Mouse (Mus musculus): ENCODE data around the gene Mns1. TPM values are rescaled to one million over a fixed set of nuclear protein-coding genes. Genes with fewer than 3 reads are reported as not detected.
A peak's percentile ranks its signal among the peaks of the same experiment; 100 is the strongest.

The Mns1 gene
- 15.1 and 15.5 TPM in 2 replicates for polyA plus RNA-seq (2014; fragmentation: Nextera tagmentation; extraction: Ambion mirVana)

- WGBS: under 1% methylated on average over 43 of the region's 43 CpGs
- ATAC-seq (peak; percentile 100), DNase-seq (ENCODE audit: low spot score) (peak; percentile 97)
- Histone ChIP-seq H3K27ac (ENCODE audit: low read depth, low read length) (peak within 1 kb of the TSS; percentile 15; the same call in 1 of the 2 replicates), H3K27me3 (replicated peaks; ENCODE audit: control insufficient read depth, insufficient read depth, low read length) (no peaks in the 10 kb centered on the region), H3K9ac (ENCODE audit: low read length) (peak within 1 kb of the TSS; percentile 57), H3K4me2 (ENCODE audit: low read length) (peak within 1 kb of the TSS; percentile 67), H3K36me3 (ENCODE audit: control insufficient read depth, insufficient read depth, low read length) (no peaks in the 10 kb centered on the region), H3K4me3 (ENCODE audit: low read depth, low read length) (peak within 1 kb of the TSS; percentile 59), H3K4me1 (ENCODE audit: control insufficient read depth, insufficient read depth, low read length) (0 out of 2 replicates have a peak, but pooled peaks cover 4% of the 10 kb centered on the region), H3K9me3 (replicated peaks; ENCODE audit: control insufficient read depth, low read length) (no peaks in the 10 kb centered on the region)
Observed at GRCm38 (mm10) chr9:72437822-72438701, at the start of gene Mns1. Mns1 (plus strand) TSS chr9:72438011.

GRCm38 (mm10) chr9:72388934-72389333 lies 48.9 kb upstream of the Mns1 start:
- Histone ChIP-seq H3K27me3 (replicated peaks; ENCODE audit: control insufficient read depth, insufficient read depth, low read length) (no peaks in the 10 kb centered on the region), H3K9me3 (replicated peaks; ENCODE audit: control insufficient read depth, low read length) (no peaks in the 10 kb centered on the region), H3K4me2 (ENCODE audit: low read length) (no peak overlapping the region), H3K4me1 (ENCODE audit: control insufficient read depth, insufficient read depth, low read length) (no peaks in the 10 kb centered on the region), H3K9ac (ENCODE audit: low read length) (no peak overlapping the region), H3K27ac (ENCODE audit: low read depth, low read length) (no peak overlapping the region), H3K4me3 (ENCODE audit: low read depth, low read length) (no peak overlapping the region), H3K36me3 (ENCODE audit: control insufficient read depth, insufficient read depth, low read length) (no peaks in the 10 kb centered on the region)
- ATAC-seq (no peak), DNase-seq (ENCODE audit: low spot score) (no peak)
- WGBS: 89% methylated on average over 4 of the region's 4 CpGs

- no peaks in the 10 kb centered on the region for H3K27me3 ChIP-seq (replicated peaks; ENCODE audit: control insufficient read depth, insufficient read depth, low read length)
- WGBS: 68% methylated on average over 14 of the region's 14 CpGs
- no peak overlapping the region for H3K27ac ChIP-seq (ENCODE audit: low read depth, low read length)
- H3K9ac ChIP-seq (ENCODE audit: low read length): no peak overlapping the region
- no peak for DNase-seq (ENCODE audit: low spot score)
- H3K9me3 ChIP-seq (replicated peaks; ENCODE audit: control insufficient read depth, low read length): no peaks in the 10 kb centered on the region
- H3K4me1 ChIP-seq (ENCODE audit: control insufficient read depth, insufficient read depth, low read length): no peaks in the 10 kb centered on the region
- H3K4me3 ChIP-seq (ENCODE audit: low read depth, low read length): no peak overlapping the region
- H3K4me2 ChIP-seq (ENCODE audit: low read length): no peak overlapping the region
- no peak for ATAC-seq
- no peaks in the 10 kb centered on the region for H3K36me3 ChIP-seq (ENCODE audit: control insufficient read depth, insufficient read depth, low read length)
Observed at GRCm38 (mm10) chr9:72389431-72390002, 48.3 kb upstream of the Mns1 start.

GRCm38 (mm10) chr9:72390321-72391077 lies 47.3 kb upstream of the Mns1 start:
- Histone ChIP-seq H3K27ac (ENCODE audit: low read depth, low read length) (no peak overlapping the region), H3K4me3 (ENCODE audit: low read depth, low read length) (no peak overlapping the region), H3K4me1 (ENCODE audit: control insufficient read depth, insufficient read depth, low read length) (no peaks in the 10 kb centered on the region), H3K36me3 (ENCODE audit: control insufficient read depth, insufficient read depth, low read length) (no peaks in the 10 kb centered on the region), H3K9ac (ENCODE audit: low read length) (no peak overlapping the region), H3K27me3 (replicated peaks; ENCODE audit: control insufficient read depth, insufficient read depth, low read length) (no peaks in the 10 kb centered on the region), H3K9me3 (replicated peaks; ENCODE audit: control insufficient read depth, low read length) (no peaks in the 10 kb centered on the region), H3K4me2 (ENCODE audit: low read length) (no peak overlapping the region)
- 92% methylated on average over 12 of the region's 12 CpGs for WGBS
- DNase-seq (ENCODE audit: low spot score) (no peak), ATAC-seq (no peak)

- Histone ChIP-seq H3K9me3 (replicated peaks; ENCODE audit: control insufficient read depth, low read length) (no peaks in the 10 kb centered on the region), H3K4me3 (ENCODE audit: low read depth, low read length) (no peak overlapping the region), H3K4me1 (ENCODE audit: control insufficient read depth, insufficient read depth, low read length) (no peaks in the 10 kb centered on the region), H3K9ac (ENCODE audit: low read length) (no peak overlapping the region), H3K27me3 (replicated peaks; ENCODE audit: control insufficient read depth, insufficient read depth, low read length) (no peaks in the 10 kb centered on the region), H3K36me3 (ENCODE audit: control insufficient read depth, insufficient read depth, low read length) (no peaks in the 10 kb centered on the region), H3K4me2 (ENCODE audit: low read length) (no peak overlapping the region), H3K27ac (ENCODE audit: low read depth, low read length) (no peak overlapping the region)
- 68% methylated on average over 7 of the region's 7 CpGs for WGBS
- ATAC-seq: no peak
- peak; percentile 32 for DNase-seq (ENCODE audit: low spot score)
Observed at GRCm38 (mm10) chr9:72392686-72393085, 45.1 kb upstream of the Mns1 start.

GRCm38 (mm10) chr9:72393238-72393637 lies 44.6 kb upstream of the Mns1 start:
- no peak overlapping the region for H3K9ac ChIP-seq (ENCODE audit: low read length)
- ATAC-seq: no peak
- no peaks in the 10 kb centered on the region for H3K9me3 ChIP-seq (replicated peaks; ENCODE audit: control insufficient read depth, low read length)
- no peak overlapping the region for H3K4me2 ChIP-seq (ENCODE audit: low read length)
- no peaks in the 10 kb centered on the region for H3K27me3 ChIP-seq (replicated peaks; ENCODE audit: control insufficient read depth, insufficient read depth, low read length)
- H3K36me3 ChIP-seq (ENCODE audit: control insufficient read depth, insufficient read depth, low read length): no peaks in the 10 kb centered on the region
- H3K4me1 ChIP-seq (ENCODE audit: control insufficient read depth, insufficient read depth, low read length): no peaks in the 10 kb centered on the region
- DNase-seq (ENCODE audit: low spot score): peak; percentile 12
- 61% methylated on average over 15 of the region's 15 CpGs for WGBS
- H3K4me3 ChIP-seq (ENCODE audit: low read depth, low read length): no peak overlapping the region
- H3K27ac ChIP-seq (ENCODE audit: low read depth, low read length): no peak overlapping the region

- H3K9me3 ChIP-seq (replicated peaks; ENCODE audit: control insufficient read depth, low read length): no peaks in the 10 kb centered on the region
- H3K4me2 ChIP-seq (ENCODE audit: low read length): no peak overlapping the region
- DNase-seq (ENCODE audit: low spot score): peak; percentile 55
- 57% methylated on average over 8 of the region's 8 CpGs for WGBS
- H3K4me1 ChIP-seq (ENCODE audit: control insufficient read depth, insufficient read depth, low read length): no peaks in the 10 kb centered on the region
- no peak overlapping the region for H3K9ac ChIP-seq (ENCODE audit: low read length)
- H3K27ac ChIP-seq (ENCODE audit: low read depth, low read length): no peak overlapping the region
- no peaks in the 10 kb centered on the region for H3K27me3 ChIP-seq (replicated peaks; ENCODE audit: control insufficient read depth, insufficient read depth, low read length)
- no peak overlapping the region for H3K4me3 ChIP-seq (ENCODE audit: low read depth, low read length)
- peak; percentile 40; the same call in 1 of the 2 replicates for ATAC-seq
- H3K36me3 ChIP-seq (ENCODE audit: control insufficient read depth, insufficient read depth, low read length): no peaks in the 10 kb centered on the region
Observed at GRCm38 (mm10) chr9:72393869-72394341, 43.9 kb upstream of the Mns1 start.

- WGBS: 17% methylated on average over 4 of the region's 4 CpGs
- no peaks in the 10 kb centered on the region for H3K9me3 ChIP-seq (replicated peaks; ENCODE audit: control insufficient read depth, low read length)
- peaks cover 2% of the 10 kb centered on the region; the same call in 1 of the 2 replicates for H3K4me1 ChIP-seq (ENCODE audit: control insufficient read depth, insufficient read depth, low read length)
- no peak for ATAC-seq
- H3K9ac ChIP-seq (ENCODE audit: low read length): no peak overlapping the region
- no peak overlapping the region for H3K4me2 ChIP-seq (ENCODE audit: low read length)
- no peak for DNase-seq (ENCODE audit: low spot score)
- H3K27ac ChIP-seq (ENCODE audit: low read depth, low read length): no peak overlapping the region
- H3K27me3 ChIP-seq (replicated peaks; ENCODE audit: control insufficient read depth, insufficient read depth, low read length): no peaks in the 10 kb centered on the region
- H3K36me3 ChIP-seq (ENCODE audit: control insufficient read depth, insufficient read depth, low read length): no peaks in the 10 kb centered on the region
- no peak overlapping the region for H3K4me3 ChIP-seq (ENCODE audit: low read depth, low read length)
Observed at GRCm38 (mm10) chr9:72400121-72400520, 37.7 kb upstream of the Mns1 start.

Measured in forebrain, embryonic 14.5 days (tissue).